Mouse (Mus musculus) hindbrain, embryonic 14.5 days (tissue): ENCODE measurements around the gene Cep57. TPM values are rescaled to one million over a fixed set of nuclear protein-coding genes. Genes with fewer than 3 reads are reported as not detected.

Experiments used
- ATAC-seq: fragments of 200-750 bp; cut with Nextera tagmentation; 2 replicates; pipeline ENCODE4 v1.8.0; 2017; ENCODE audit warnings: moderate number of reproducible peaks, mild to moderate bottlenecking, moderate TSS enrichment, moderate library complexity; ENCODE audit not compliant: low FRiP score
- DNase-seq: peaks from one replicate; pipeline ENCODE4 v3.0.0-alpha.2; 2015; ENCODE audit warnings: low spot score
- H3K27ac ChIP-seq: fragments of 300-500 bp; sonication (generic); 2 replicates; pipeline ENCODE4 v1.5.1; 2014; ENCODE audit warnings: mild to moderate bottlenecking, moderate library complexity
- H3K27me3 ChIP-seq: fragments of 300-500 bp; sonication (generic); 2 replicates; pipeline ENCODE4 v1.6.1; 2014; ENCODE audit warnings: mild to moderate bottlenecking, low read length, mixed read lengths; ENCODE audit not compliant: control insufficient read depth, insufficient read depth
- H3K36me3 ChIP-seq: fragments of 300-500 bp; sonication (generic); replicated peaks from 2 replicates; pipeline ENCODE4 v1.6.1; 2014; ENCODE audit not compliant: control insufficient read depth, insufficient read depth
- H3K4me1 ChIP-seq: fragments of 300-500 bp; sonication (generic); replicated peaks from 2 replicates; pipeline ENCODE4 v1.6.1; 2014; ENCODE audit warnings: antibody characterized with exemption, low read length, mixed read lengths; ENCODE audit not compliant: control insufficient read depth, insufficient read depth
- H3K4me2 ChIP-seq: fragments of 300-500 bp; sonication (generic); replicated peaks from 2 replicates; pipeline ENCODE4 v1.6.1; 2014; ENCODE audit warnings: mild to moderate bottlenecking, moderate library complexity
- H3K4me3 ChIP-seq: fragments of 300-500 bp; sonication (generic); replicated peaks from 2 replicates; pipeline ENCODE4 v1.5.1; 2014; ENCODE audit warnings: mild to moderate bottlenecking, low read length
- H3K9ac ChIP-seq: fragments of 300-500 bp; sonication (generic); 2 replicates; pipeline ENCODE4 v1.6.1; 2014
- H3K9me3 ChIP-seq: fragments of 300-500 bp; sonication (generic); 2 replicates; pipeline ENCODE4 v1.6.1; 2016; ENCODE audit warnings: low read length; ENCODE audit not compliant: control insufficient read depth
- WGBS: fragments of 180-500 bp; shearing (Covaris S2); extraction: QIAGEN DNeasy Blood & Tissue Kit; methylation state at CpG from one replicate; pipeline ENCODE4 v1.1.7; 2014; 5-methylcytosine and 5-hydroxymethylcytosine counted together
- polyA plus RNA-seq: library from polyadenylated mRNA; unstranded; fragments of >200 nt; fragmentation: Nextera tagmentation; extraction: Ambion mirVana; gene quantifications from 2 replicates; pipeline ENCODE4 v1.2.1, GENCODE M21; 2014

Gene Cep57
- polyA plus RNA-seq, 1 experiment from 2014 or later, result 35.5 TPM

GRCm38 (mm10) chr9:13847591-13847990, 20.7 kb upstream of the Cep57 start:
- no peak overlapping the region for H3K27ac ChIP-seq
- no peaks in the 10 kb centered on the region for H3K27me3 ChIP-seq
- no peaks in the 10 kb centered on the region for H3K9me3 ChIP-seq
- WGBS, result 90% methylated on average over 3 of the region's 3 CpGs
- peaks cover 35% of the 10 kb centered on the region for H3K36me3 ChIP-seq
- H3K9ac ChIP-seq, result no peak overlapping the region
- H3K4me3 ChIP-seq, result no peak overlapping the region
- ATAC-seq (no peak), DNase-seq (no peak)
- no peak overlapping the region for H3K4me2 ChIP-seq
- no peaks in the 10 kb centered on the region for H3K4me1 ChIP-seq

GRCm38 (mm10) chr9:13836726-13837125, 9.8 kb upstream of the Cep57 start:
- peaks cover 94% of the 10 kb centered on the region for H3K36me3 ChIP-seq

GRCm38 (mm10) chr9:13835256-13835655, 8.3 kb upstream of the Cep57 start:
- Histone ChIP-seq H3K27me3 (no peaks in the 10 kb centered on the region), H3K9me3 (no peaks in the 10 kb centered on the region), H3K4me1 (0 out of 2 replicates have a peak, but pooled peaks cover 3% of the 10 kb centered on the region), H3K9ac (no peak overlapping the region), H3K27ac (no peak overlapping the region), H3K36me3 (peaks cover 93% of the 10 kb centered on the region), H3K4me3 (no peak overlapping the region), H3K4me2 (no peak overlapping the region)
- ATAC-seq, result no peak
- 93% methylated on average over 3 of the region's 3 CpGs for WGBS
- DNase-seq, result no peak

More at GRCm38 (mm10) chr9:13836726-13837125, 9.8 kb upstream of the Cep57 start:
- Histone ChIP-seq H3K27me3 (no peaks in the 10 kb centered on the region), H3K9me3 (no peaks in the 10 kb centered on the region), H3K4me3 (no peak overlapping the region), H3K9ac (no peak overlapping the region), H3K27ac (no peak overlapping the region), H3K4me2 (no peak overlapping the region), H3K4me1 (0 out of 2 replicates have a peak, but pooled peaks cover 3% of the 10 kb centered on the region)
- 90% methylated on average over 2 of the region's 2 CpGs for WGBS
- ATAC-seq (no peak), DNase-seq (no peak)

GRCm38 (mm10) chr9:13828087-13828441, 1.2 kb upstream of the Cep57 start:
- Histone ChIP-seq H3K36me3 (peaks cover 27% of the 10 kb centered on the region), H3K4me2 (peak overlapping the region; percentile 90), H3K9ac (peak overlapping the region; percentile 84), H3K4me3 (peak overlapping the region; percentile 92), H3K27me3 (no peaks in the 10 kb centered on the region), H3K9me3 (no peaks in the 10 kb centered on the region), H3K27ac (peak overlapping the region; percentile 96), H3K4me1 (peaks cover 32% of the 10 kb centered on the region)
- peak; percentile 55 for DNase-seq
- peak; percentile 22; the same call in 1 of the 2 replicates for ATAC-seq
- under 1% methylated on average over 23 of the region's 23 CpGs for WGBS

GRCm38 (mm10) chr9:13827406-13828086, 639 bp upstream of the Cep57 start, which contains the start of gene Fam76b:
Gene Fam76b (plus strand): TSS chr9:13827716.
- H3K27me3 ChIP-seq, result no peaks in the 10 kb centered on the region
- H3K27ac ChIP-seq, result peak within 1 kb of the TSS; percentile 97
- peak within 1 kb of the TSS; percentile 86 for H3K9ac ChIP-seq
- peak within 1 kb of the TSS; percentile 90 for H3K4me2 ChIP-seq
- under 1% methylated on average over 56 of the region's 67 CpGs for WGBS
- peak within 1 kb of the TSS; percentile 92 for H3K4me3 ChIP-seq
- ATAC-seq, result peak; percentile 95
- DNase-seq, result peak; percentile 100
- H3K36me3 ChIP-seq, result peaks cover 22% of the 10 kb centered on the region
- peaks cover 32% of the 10 kb centered on the region for H3K4me1 ChIP-seq
- no peaks in the 10 kb centered on the region for H3K9me3 ChIP-seq

- H3K36me3 ChIP-seq, result peaks cover 11% of the 10 kb centered on the region
- WGBS, result under 1% methylated on average over 31 of the region's 31 CpGs
- peak; percentile 60 for DNase-seq
These were observed 509 bp downstream of the Cep57 start for GRCm38 (mm10) chr9:13826391-13826805.

GRCm38 (mm10) chr9:13825896-13826295, 1.0 kb downstream of the Cep57 start:
- H3K4me1 ChIP-seq, result peaks cover 32% of the 10 kb centered on the region
- DNase-seq (no peak), ATAC-seq (no peak)
- H3K27me3 ChIP-seq, result no peaks in the 10 kb centered on the region
- WGBS, result 9% methylated on average over 8 of the region's 8 CpGs
- peak overlapping the region; percentile 86 for H3K9ac ChIP-seq
- peak overlapping the region; percentile 56 for H3K4me2 ChIP-seq
- peaks cover 11% of the 10 kb centered on the region for H3K36me3 ChIP-seq
- H3K4me3 ChIP-seq, result peak overlapping the region; percentile 92
- peak overlapping the region; percentile 97 for H3K27ac ChIP-seq
- H3K9me3 ChIP-seq, result no peaks in the 10 kb centered on the region

More at GRCm38 (mm10) chr9:13826391-13826805, 509 bp downstream of the Cep57 start:
- ATAC-seq, result 0 out of 2 replicates have a peak, but pooled peaks have one; percentile 2
- H3K27me3 ChIP-seq, result no peaks in the 10 kb centered on the region
- H3K4me2 ChIP-seq, result peak overlapping the region; percentile 56
- H3K9me3 ChIP-seq, result no peaks in the 10 kb centered on the region
- peak overlapping the region; percentile 92 for H3K4me3 ChIP-seq
- peak overlapping the region; percentile 97 for H3K27ac ChIP-seq
- H3K4me1 ChIP-seq, result peaks cover 32% of the 10 kb centered on the region
- H3K9ac ChIP-seq, result peak overlapping the region; percentile 86

- peaks cover 19% of the 10 kb centered on the region for H3K4me1 ChIP-seq
- no peak overlapping the region for H3K4me3 ChIP-seq
- DNase-seq (no peak), ATAC-seq (no peak)
- no peak overlapping the region for H3K27ac ChIP-seq
- over 99% methylated on average over 3 of the region's 3 CpGs for WGBS
- H3K9me3 ChIP-seq, result no peaks in the 10 kb centered on the region
- H3K4me2 ChIP-seq, result no peak overlapping the region
- H3K9ac ChIP-seq, result no peak overlapping the region
- H3K36me3 ChIP-seq, result peaks cover 51% of the 10 kb centered on the region
- no peaks in the 10 kb centered on the region for H3K27me3 ChIP-seq
These were observed 6.1 kb downstream of the Cep57 start for GRCm38 (mm10) chr9:13820774-13821173.

- Histone ChIP-seq H3K9ac (no peak overlapping the region), H3K36me3 (peaks cover 70% of the 10 kb centered on the region), H3K27ac (no peak overlapping the region), H3K4me2 (no peak overlapping the region), H3K4me3 (no peak overlapping the region), H3K27me3 (no peaks in the 10 kb centered on the region), H3K9me3 (no peaks in the 10 kb centered on the region), H3K4me1 (no peaks in the 10 kb centered on the region)
- 86% methylated on average over 9 of the region's 9 CpGs for WGBS
- ATAC-seq (no peak), DNase-seq (no peak)
These were observed 8.5 kb downstream of the Cep57 start for GRCm38 (mm10) chr9:13818369-13818768.
